Mouse (Mus musculus) frontal cortex, adult (tissue): ENCODE measurements around the gene Clec2d.
"Not testable (repeated sequence)": the region's sequence is repeated elsewhere in the genome, so short reads cannot be mapped to it uniquely, and the experiment has no call there.

Source experiments
- ATAC-seq: cut with Nextera tagmentation; 2 replicates; pipeline ENCODE4 v1.9.2; 2017; ENCODE audit warnings: mild to moderate bottlenecking, moderate library complexity, mixed read lengths; ENCODE audit not compliant: low TSS enrichment

The Clec2d gene

GRCm38 (mm10) chr6:129187200-129187651 lies 6.8 kb downstream of the Clec2d start:
- no peak for ATAC-seq

- ATAC-seq = not testable (repeated sequence)
These were observed 7.4 kb downstream of the Clec2d start for GRCm38 (mm10) chr6:129187816-129188215.

- ATAC-seq = no peak
These were observed 13.0 kb downstream of the Clec2d start for GRCm38 (mm10) chr6:129193431-129193830.

DNA sequence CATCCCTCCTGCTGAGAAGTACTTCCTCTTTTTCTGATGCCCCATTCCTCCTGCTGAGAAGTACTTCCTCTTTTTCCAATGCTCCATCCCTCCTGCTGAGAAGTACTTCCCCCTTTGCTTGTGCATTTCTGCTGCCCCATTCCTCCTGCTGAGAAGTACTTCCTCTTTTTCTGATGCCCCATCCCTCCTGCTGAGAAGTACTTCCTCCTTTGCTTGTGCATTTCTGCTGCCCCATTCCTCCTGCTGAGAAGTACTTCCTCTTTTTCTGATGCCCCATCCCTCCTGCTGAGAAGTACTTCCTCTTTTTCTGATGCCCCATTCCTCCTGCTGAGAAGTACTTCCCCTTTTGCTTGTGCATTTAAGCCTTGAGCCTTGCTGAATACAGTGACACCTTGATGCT lies 19.7 kb downstream of the Clec2d start:
- not testable (repeated sequence) for ATAC-seq

DNA sequence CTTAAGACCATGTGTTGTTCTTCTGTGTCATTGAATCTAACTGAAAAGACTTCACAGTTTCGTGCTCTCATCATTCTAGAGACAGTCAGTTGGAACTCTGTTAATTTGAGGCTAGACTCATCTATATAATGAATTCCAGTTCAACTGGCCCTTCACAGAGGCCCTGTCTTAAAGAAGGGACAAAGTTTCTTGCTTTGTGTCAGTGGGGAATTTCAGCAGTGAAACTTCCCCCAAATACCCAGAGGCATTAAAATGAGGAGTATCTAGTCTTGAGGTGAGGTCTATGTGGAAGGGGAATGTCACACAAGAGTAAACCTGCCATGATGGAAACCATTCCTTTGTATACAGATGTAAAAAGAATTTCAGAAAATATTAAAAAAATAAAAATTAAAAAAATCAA lies 21.9 kb downstream of the Clec2d start:
- no peak for ATAC-seq

DNA sequence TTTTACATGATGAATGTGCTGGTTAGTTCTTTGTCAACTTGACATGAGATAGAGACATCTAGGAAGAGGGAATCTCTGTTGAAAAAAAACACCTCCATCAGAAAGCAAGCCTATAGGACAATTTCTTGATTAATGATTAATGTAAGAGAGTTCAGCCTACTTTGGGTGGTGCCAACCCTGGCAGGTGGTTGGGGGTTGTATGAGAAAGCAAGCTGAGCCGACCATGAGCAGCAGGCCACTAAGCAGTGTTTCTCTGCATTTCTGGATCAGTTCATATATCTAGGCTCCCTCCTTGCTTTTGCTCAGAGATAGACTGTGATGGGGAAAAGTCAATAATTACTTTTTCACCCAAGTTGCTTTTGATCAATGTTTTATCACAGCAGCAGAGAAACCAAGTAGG lies 23.9 kb downstream of the Clec2d start:
- ATAC-seq = no peak

DNA sequence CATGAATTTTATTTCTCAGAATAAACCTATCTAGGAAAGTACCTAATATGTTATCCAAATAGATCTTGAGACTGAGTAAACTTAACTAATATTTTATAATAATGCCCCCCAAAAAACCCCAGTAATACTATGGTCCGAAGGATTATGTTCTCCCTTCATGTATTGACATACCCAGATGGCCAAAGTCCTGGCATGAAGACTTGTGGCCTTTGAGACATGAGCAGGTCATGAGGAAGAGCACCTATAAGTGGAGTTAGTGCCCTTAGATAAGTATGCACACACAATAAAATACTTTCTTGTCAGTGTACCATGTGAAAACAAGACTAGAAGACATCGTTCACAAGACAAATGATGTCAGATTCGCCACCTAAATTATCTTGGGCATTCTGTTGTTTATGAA lies 24.4 kb downstream of the Clec2d start:
- ATAC-seq = no peak

DNA sequence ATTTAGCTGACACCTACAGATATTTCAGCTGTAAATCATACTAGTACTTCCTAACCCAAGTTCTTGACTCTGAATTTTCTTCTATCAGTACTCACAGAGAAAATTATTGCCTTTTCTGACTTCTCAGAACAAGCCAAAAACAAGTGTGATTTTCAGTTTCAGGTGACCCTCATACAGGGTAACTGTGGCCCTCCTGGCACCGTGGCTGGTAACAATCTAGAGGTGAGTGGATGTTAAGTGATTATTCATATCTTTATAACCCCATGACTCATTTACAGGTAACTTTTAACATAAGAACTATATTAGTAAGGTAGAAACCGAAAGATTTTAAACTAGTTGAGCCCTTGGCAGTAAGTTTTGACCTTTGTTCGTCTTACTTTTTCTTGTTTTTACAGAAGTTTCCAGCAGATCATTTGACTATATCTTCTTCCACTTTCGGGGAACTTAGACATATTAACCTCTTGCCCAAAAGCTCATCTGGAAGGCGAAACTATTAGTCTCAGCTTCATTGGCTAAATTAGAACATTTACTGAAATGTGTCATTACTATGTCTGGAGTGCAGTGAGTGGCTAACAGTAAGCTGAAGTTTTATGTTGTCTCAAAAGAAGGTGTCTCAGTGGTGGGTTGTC lies 28.6 kb downstream of the Clec2d start:
- no peak for ATAC-seq

DNA sequence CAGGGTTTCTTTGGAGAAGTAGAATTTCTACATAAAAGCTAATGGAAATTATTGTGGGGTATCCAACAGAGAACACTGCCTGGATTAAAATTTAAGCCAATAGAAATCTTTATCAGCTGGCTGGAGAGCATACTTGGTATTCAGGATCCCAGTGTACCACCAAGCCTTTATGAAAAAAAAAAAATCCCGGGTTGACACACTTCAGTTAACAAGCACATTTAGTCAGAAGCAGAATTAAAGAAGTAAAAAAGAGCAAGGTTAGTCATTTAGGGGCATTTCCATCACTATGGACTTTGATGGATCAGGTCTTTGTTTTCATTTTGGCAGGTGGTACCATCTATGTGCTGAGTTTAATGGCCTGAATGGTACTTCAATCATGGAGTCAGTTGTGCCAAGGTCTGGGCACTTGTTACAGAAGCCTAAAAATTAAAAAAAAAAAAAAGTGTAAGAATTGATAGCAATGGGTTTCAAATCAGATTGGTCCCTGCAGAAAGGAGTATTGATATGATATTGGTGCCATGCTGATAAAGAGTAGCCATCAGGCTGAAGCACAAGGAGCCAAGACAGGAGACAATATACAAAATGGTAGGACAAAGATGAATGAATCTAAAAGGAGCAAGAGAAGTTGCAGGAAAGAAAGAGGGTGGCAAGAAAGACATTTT lies 29.5 kb downstream of the Clec2d start:
- no peak for ATAC-seq

GRCm38 (mm10) chr6:129210447-129210790 lies 30.0 kb downstream of the Clec2d start:
- no peak for ATAC-seq

- no peak for ATAC-seq
These were observed 32.2 kb downstream of the Clec2d start for GRCm38 (mm10) chr6:129212421-129213195.

DNA sequence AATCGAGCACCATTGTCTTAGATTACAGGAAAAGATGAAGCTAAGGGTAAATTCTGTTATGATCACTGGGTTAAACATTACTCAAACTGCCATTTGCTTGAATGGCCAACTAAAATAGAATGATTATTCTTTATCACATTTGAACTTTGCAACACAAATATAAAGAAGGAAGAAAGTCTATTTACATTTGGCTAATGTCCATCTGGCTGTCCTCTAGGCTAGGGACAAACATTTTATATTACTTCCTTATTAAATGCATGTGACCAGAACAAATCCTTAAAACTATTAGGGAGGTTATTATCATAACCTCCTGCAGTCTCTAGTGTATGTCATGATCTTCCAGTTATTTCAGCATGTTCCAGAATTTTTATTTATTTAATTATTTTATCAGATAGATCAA lies 33.1 kb downstream of the Clec2d start:
- ATAC-seq = no peak

DNA sequence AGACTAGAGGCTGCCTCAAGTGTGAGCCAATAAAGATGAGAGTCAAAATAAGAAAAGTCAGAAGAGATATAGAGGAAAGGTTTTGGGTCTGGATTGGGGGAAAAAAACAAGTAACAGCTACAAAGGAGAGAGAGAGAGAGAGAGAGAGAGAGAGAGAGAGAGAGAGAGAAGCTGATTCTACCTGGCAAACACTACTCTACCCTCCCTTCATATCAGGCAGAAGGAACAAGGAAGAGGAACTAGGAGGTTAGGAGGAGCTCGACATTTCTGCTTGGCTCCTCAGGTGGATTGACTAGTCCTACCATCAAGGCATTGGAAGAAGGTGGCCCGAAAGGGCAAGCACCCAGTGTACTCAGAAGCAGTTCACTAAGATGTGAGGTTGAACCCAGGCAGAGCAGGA lies 33.8 kb downstream of the Clec2d start:
- no peak for ATAC-seq

DNA sequence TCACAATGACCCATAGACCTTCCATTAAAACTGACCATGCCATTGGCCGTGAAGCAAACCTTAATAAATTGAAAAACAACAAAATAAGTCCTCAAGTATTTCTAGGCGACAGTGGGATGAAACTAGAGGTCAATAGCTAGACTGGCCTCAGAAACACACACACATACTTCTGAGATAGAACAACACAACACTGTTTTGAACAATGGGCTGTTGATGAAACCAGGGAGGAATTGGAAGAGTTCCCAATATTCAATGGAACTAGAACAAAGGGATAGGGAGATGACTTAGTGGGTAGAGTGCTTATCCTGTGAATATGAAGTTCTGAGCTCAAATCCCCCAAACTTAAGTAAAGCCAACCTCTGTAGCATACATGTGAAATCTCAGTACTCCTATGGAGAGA lies 34.6 kb downstream of the Clec2d start:
- ATAC-seq = no peak; the same call in 1 of the 2 replicates

DNA sequence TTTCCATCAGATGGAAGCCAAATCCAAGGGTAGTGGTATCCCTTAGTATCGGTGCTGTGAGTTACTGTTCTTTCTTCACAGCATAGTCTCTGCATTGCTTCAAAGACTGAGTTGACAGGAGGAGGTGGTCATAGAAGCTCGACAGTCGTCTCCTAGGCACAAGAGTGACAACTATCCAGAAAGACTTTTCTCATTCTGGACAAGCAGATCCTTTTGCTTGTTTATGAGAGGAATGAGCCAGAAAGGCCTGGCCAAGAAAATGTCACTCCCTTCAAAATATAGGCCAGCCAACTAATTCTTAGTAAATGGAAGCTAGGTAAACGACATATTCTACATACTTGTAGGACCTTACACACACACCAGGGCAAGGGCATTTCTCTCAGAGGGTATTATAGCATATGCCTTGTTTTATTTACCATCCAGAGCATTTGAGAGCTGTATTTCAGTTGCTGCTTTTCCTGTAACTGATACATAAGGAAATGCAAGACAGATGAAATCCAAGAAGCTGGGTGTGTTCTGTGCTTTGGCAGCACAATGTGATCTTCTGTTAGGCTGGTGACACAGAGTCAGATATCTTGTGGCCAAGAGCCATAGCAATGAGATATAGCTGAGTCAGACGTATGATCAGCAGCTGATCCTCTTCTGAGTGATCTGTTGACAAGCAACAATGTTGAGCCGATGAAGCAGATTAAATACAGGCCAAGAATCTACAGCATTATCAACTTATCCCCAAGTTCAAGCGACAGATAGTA lies 35.6 kb downstream of the Clec2d start:
- no peak for ATAC-seq

GRCm38 (mm10) chr6:129216721-129217230 lies 36.4 kb downstream of the Clec2d start:
- ATAC-seq = no peak

DNA sequence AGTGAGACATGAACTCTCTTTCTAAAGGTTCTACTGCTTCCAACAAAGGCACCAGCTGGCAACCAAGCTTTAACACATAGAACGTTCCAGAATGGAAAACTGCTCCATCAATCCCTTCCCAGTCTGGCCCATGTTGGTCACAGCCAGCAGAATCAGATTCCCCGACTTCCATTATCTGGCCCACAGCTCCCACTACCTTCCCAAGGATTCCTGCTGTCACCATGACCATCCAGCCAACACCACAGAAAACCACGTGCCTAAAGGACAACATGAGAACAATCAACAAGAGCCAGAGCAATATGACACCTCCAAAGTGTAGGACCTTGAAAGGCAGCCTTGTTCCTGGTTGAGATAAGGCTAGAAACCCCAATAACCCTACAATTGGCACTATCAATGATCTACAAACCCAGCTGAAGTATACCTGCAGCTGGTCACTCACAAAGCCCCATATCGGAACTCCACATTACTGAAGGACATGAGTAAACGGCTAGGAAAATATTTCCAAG lies 37.8 kb downstream of the Clec2d start:
- no peak for ATAC-seq

DNA sequence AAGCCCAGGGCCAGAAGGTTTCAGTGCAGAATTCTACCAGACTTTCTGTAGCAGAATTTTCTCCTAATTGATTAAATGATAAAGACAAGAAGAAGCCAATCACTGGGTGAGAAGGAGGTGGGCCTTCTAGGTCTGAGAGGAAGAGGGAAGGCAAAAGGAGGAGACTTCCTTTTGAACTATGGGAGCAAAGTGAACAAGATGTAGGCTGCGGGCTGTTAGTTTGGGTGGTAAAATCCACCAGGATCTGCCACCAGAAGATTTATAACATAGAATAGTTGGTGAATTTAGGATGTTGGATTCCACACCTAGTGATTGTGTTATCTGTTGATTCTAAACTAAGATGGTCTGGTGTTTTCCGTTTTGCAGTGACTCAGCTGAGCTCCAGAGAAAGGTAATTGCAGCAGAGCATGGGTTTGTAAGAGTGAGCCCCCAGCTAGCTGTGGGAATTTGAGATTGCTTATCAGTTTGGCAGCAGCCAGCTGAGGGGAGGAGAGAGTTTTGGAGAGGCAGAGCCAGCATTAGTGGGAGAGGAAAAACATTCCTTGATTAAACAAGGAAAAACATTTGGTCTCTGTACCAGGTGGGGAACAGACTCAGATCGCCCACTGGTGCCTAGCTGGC lies 39.6 kb downstream of the Clec2d start:
- no peak for ATAC-seq

DNA sequence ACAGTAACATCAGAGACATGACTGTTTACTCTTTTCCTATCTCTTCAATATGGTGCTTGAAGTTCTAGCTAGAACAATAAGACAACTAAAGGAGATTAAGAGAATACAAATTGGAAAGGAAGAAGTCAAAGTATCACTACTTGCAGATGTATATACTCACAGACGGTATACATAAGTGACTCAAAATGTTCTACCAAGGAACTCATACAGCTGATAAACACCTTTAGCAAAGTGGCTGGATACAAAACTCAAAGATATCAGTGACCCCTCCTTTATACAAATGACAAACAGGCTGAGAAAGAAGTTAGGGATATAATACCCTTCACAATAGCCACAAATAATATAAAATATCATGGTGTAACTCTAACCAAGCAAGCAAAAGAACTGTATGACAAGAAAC lies 40.6 kb downstream of the Clec2d start:
- ATAC-seq = no peak

- ATAC-seq = no peak
These were observed 41.9 kb downstream of the Clec2d start for GRCm38 (mm10) chr6:129222188-129222800.

GRCm38 (mm10) chr6:129223611-129224010 lies 43.2 kb downstream of the Clec2d start:
- ATAC-seq = no peak
